Mouse (Mus musculus) olfactory bulb, adult 2 months (tissue): ENCODE results near the gene Stam.

ENCODE experiments used
- CTCF ChIP-seq: fragments of 200-500 bp; IDR thresholded peaks from 2 replicates; pipeline ENCODE4 v1.5.1; 2012; ENCODE audit warnings: low read depth, mild to moderate bottlenecking, low read length, moderate library complexity; ENCODE audit not compliant: insufficient read depth
- POLR2A ChIP-seq: fragments of 200-500 bp; IDR thresholded peaks from 2 replicates; pipeline ENCODE4 v1.6.1; 2012; ENCODE audit warnings: mild to moderate bottlenecking, low read depth, low read length, moderate library complexity; ENCODE audit not compliant: insufficient read depth

DNA sequence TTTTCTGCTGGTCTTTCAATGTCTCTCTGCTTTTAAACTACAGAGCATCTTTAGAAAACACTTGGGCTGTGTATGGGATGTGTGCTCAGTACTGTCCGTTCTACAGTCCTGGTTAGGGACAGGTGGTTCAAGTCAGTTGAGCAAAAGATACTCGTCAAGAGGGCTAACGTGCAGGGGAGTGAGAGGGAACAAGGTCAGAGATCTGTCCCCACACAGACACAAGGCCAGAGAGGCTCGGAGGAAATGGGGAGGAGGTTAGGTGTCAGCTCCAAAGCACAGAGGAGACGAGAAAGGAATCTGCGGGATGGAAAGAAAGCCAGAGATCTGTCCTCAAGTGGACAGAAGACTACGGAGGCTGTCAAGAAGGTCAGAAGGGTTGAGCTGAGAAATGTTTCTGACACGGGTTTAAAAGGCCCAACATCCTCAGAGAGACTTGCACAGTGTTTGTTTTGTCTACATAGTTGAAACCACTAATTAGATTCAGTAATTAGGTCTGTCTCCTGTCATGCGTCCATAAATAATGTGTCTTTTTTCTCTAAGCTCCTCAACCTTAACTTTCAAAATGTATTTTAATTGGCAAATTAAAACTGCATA, 30.2 kb upstream of the Stam start:
- no peak for TF ChIP-seq CTCF
- no peak for TF ChIP-seq POLR2A
